Mouse (Mus musculus): Measurements from ENCODE around the gene Tti1.

Tti1 gene

GRCm38 (mm10) chr2:157970124-157970523 is 58.1 kb downstream of the Tti1 start:
- no peak for DNase-seq

- no peak for DNase-seq
Measured at GRCm38 (mm10) chr2:157967856-157968255, 60.4 kb downstream of the Tti1 start.

- no peak for DNase-seq
Measured at GRCm38 (mm10) chr2:157957707-157958108, 70.5 kb downstream of the Tti1 start.

GRCm38 (mm10) chr2:157953978-157954377 is 74.3 kb downstream of the Tti1 start:
- DNase-seq, result no peak

GRCm38 (mm10) chr2:157944156-157944893 is 83.9 kb downstream of the Tti1 start:
- DNase-seq, result peak; percentile 44

GRCm38 (mm10) chr2:157943514-157944155 is 84.6 kb downstream of the Tti1 start:
- DNase-seq, result peak; percentile 93

GRCm38 (mm10) chr2:157940586-157941185 is 87.5 kb downstream of the Tti1 start:
- no peak for DNase-seq

- DNase-seq, result no peak
Measured at GRCm38 (mm10) chr2:157936676-157937075, 91.6 kb downstream of the Tti1 start.

- no peak for DNase-seq
Measured at GRCm38 (mm10) chr2:157935444-157936171, 92.6 kb downstream of the Tti1 start.

GRCm38 (mm10) chr2:157932655-157933054 is 95.6 kb downstream of the Tti1 start:
- DNase-seq, result no peak

Measured in kidney, postnatal 10 days (tissue).